Mouse (Mus musculus) kidney, adult 9 months (tissue): ENCODE measurements around the gene Rassf1.

Experiments used
- DNase-seq: peaks from one replicate; pipeline ENCODE4 v3.0.0; 2022

Gene Rassf1

GRCm38 (mm10) chr9:107607036-107607435 is 55.7 kb downstream of the Rassf1 start:
- DNase-seq, result no peak

DNA sequence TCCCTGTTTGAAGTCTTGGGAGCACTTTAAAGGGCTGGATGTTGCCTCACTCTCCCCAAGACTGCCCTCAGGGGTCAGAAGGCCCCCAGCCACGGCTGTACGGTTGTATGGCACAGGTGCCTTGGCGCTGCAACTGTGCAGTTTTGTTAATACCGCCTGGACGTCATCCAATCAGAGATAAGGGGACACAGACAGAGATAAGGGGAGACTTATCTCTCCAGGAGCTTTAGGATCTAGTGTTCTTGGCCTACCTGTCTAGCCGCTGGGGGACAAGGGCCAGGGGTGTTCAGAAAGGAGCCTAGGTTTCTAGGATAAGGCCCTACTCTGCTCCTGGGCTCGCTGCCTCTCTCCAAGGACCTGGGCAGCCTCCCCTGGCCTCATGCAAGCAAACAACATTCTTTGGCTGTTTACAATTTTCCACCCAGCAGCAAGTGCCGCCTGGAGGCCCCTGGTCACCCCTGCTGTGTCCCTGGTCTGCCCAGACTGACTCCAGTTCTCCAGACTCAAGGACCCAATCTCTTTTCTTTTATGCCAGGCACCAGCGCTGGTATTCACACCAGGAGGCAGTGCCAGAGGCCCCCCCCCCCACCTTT is 56.4 kb downstream of the Rassf1 start:
- no peak for DNase-seq

DNA sequence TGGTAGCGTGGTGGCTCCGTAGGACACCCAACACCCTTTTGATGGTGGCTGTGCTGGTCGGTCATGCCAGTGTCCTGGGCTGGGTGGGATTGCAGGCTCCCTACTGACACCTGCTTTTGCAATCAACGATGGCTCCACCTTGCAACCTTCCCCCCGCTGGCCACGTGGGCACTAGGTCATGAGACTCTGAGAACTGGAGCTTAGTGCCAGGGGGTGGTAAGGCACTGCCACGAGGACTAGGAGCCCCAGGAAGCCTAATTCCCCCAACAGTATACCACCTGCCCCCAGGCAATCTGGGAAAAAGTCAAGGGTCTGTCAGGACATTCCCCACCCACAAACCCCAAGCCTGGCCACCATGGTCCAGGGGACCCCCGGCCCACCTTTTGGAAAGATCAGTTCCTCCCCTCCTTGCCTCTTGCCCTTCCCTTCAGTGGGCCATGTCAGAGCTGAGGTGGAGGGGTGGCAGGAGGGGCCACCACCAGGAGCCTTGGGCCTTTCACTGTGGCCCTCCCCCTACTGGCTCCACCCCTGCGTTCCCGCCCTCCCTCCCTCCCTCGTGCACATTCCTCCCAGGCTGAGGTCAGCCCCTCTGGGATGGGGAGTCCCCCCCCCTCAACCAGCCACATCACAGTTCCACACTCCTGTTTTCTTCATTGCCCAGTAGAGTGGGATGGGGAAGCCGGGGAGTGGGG is 57.5 kb downstream of the Rassf1 start, which contains the start of gene Sema3b:
Gene Sema3b, minus strand, starts transcription at position 489 of the 692 bp plus-strand sequence.
- no peak for DNase-seq

DNA sequence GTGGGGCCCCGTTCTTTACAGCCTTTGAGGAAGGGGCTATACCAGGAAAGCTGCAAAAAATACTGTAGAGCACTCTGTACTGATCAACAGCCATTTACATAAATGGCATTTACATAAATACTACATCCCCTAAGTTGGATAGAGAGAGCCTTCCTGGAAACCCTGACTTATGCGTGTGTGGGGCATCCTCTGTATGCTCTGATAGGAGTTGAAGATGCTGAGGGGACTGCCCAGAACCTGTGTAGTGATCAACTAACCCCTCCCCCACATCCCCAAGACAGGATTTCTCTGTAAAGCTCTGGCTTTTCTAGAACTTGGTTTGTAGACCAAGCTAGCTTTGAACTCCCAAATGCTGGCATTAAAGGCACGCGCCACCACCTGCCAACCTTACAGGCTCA is 58.1 kb downstream of the Rassf1 start:
- no peak for DNase-seq

DNA sequence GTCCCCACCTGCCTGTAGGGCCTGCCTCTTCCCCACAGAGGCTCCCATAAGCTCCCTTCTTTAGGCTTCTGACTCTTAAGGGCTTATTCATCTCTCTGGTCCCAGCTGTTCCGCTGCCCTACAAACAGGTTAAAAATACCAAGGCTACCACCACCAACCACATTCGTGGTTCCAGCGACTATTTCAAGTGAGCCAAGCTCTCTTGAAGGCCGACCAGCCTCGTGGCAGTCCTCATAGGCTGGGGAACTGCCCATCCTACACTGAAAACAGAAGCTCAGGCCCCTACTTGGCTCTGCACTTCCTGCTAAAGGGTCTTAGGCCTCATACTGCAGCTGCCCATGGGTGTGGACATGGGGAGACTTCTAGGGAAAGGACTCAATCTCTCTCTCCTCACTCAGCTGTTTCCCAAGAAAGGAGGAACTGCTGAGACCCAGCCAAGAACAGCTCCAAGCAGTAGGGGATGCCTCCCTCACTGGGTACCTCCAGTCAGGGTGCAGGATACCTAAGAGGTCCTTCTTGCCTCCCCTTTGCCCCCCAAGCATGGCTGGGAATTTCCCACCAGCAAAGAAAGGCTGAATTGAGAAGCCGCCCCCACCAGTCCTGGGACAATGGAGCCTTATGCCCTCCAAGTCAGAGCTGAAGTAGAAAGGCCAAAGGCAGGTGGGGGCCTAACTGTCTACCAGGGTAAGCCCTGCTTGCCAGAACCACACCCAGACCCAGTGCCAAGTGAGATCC is 60.3 kb downstream of the Rassf1 start:
- DNase-seq, result no peak
